Mouse (Mus musculus): ENCODE results near the gene Ap2a2. TPM values are rescaled to one million over a fixed set of nuclear protein-coding genes. Genes with fewer than 3 reads are reported as not detected.
"Not testable (repeated sequence)": the region's sequence is repeated elsewhere in the genome, so short reads cannot be mapped to it uniquely, and the experiment has no call there.

The Ap2a2 gene
- total RNA-seq, 1 experiment = 103 TPM

- Histone ChIP-seq H3K9me3 (ENCODE audit: control insufficient read depth, insufficient read depth, low read depth, low read length) (no peaks in the 10 kb centered on the region), H3K4me1 (ENCODE audit: control insufficient read depth in 2 of 2, insufficient read depth in 2 of 2, low read length in 2 of 2, poor library complexity in 1 of 2) (peaks cover 0 to 4% of the 10 kb centered on the region in 2 experiments; a peak in 1 of 4 replicates), H3K36me3 (ENCODE audit: control insufficient read depth, insufficient read depth, low read length, poor library complexity, severe bottlenecking) (no peaks in the 10 kb centered on the region), H3K27ac (ENCODE audit: insufficient read depth, low read depth, low read length, poor library complexity, severe bottlenecking) (no peak overlapping the region), H3K4me3 (ENCODE audit: insufficient read depth in 1 of 2, low read depth in 1 of 2, low read length in 2 of 2, poor library complexity in 1 of 2, severe bottlenecking in 1 of 2) (no peak overlapping the region), H3K9ac (ENCODE audit: insufficient read depth, low read depth, low read length, poor library complexity, severe bottlenecking) (no peak overlapping the region)
- DNase-seq (ENCODE audit: low read depth, low spot score) = no peak
- in situ Hi-C loops (cut with MboI; ENCODE audit: low sequenced_read_pairs in 2 of 2, unreplicated experiment in 2 of 2) = no loop called here
- no peak for TF ChIP-seq MAFK (IDR thresholded peaks at IDR 0.05; ENCODE audit: insufficient read depth, low read depth, low read length)
- no peak for TF ChIP-seq HCFC1 (IDR thresholded peaks at IDR 0.05; ENCODE audit: borderline replicate concordance, insufficient read depth, low read length)
- no peak for TF ChIP-seq ZNF384 (IDR thresholded peaks at IDR 0.05; ENCODE audit: low read depth, low read length)
- no peak for TF ChIP-seq ZC3H11A (IDR thresholded peaks at IDR 0.05; ENCODE audit: borderline replicate concordance, low read depth, low read length)
- TF ChIP-seq CHD2 (IDR thresholded peaks at IDR 0.05; ENCODE audit: low read depth, low read length) = no peak
These were observed 99.5 kb downstream of the Ap2a2 start for GRCm38 (mm10) chr7:141661481-141661880.

- H3K36me3 ChIP-seq (ENCODE audit: control insufficient read depth, insufficient read depth, low read length, poor library complexity, severe bottlenecking) = no peaks in the 10 kb centered on the region
- TF ChIP-seq ZC3H11A (IDR thresholded peaks at IDR 0.05; ENCODE audit: borderline replicate concordance, low read depth, low read length) = no peak
- no peak overlapping the region for H3K27ac ChIP-seq (ENCODE audit: insufficient read depth, low read depth, low read length, poor library complexity, severe bottlenecking)
- in situ Hi-C loops (cut with MboI; ENCODE audit: low sequenced_read_pairs in 2 of 2, unreplicated experiment in 2 of 2) = no loop called here
- H3K4me3 ChIP-seq (ENCODE audit: insufficient read depth in 1 of 2, low read depth in 1 of 2, low read length in 2 of 2, poor library complexity in 1 of 2, severe bottlenecking in 1 of 2) = no peak overlapping the region
- DNase-seq (ENCODE audit: low read depth, low spot score) = no peak
- H3K4me1 ChIP-seq (ENCODE audit: control insufficient read depth in 2 of 2, insufficient read depth in 2 of 2, low read length in 2 of 2, poor library complexity in 1 of 2) = peaks cover 0 to 4% of the 10 kb centered on the region in 2 experiments; a peak in 2 of 4 replicates
- H3K9me3 ChIP-seq (ENCODE audit: control insufficient read depth, insufficient read depth, low read depth, low read length) = no peaks in the 10 kb centered on the region
- H3K9ac ChIP-seq (ENCODE audit: insufficient read depth, low read depth, low read length, poor library complexity, severe bottlenecking) = no peak overlapping the region
These were observed 100.2 kb downstream of the Ap2a2 start for GRCm38 (mm10) chr7:141662223-141662622.

GRCm38 (mm10) chr7:141666190-141666589, 104.2 kb downstream of the Ap2a2 start:
- Histone ChIP-seq H3K9me3 (ENCODE audit: control insufficient read depth, insufficient read depth, low read depth, low read length) (no peaks in the 10 kb centered on the region), H3K9ac (ENCODE audit: insufficient read depth, low read depth, low read length, poor library complexity, severe bottlenecking) (no peak overlapping the region), H3K27ac (ENCODE audit: insufficient read depth, low read depth, low read length, poor library complexity, severe bottlenecking) (no peak overlapping the region), H3K4me1 (ENCODE audit: control insufficient read depth in 2 of 2, insufficient read depth in 2 of 2, low read length in 2 of 2, poor library complexity in 1 of 2) (peaks cover 0 to 2% of the 10 kb centered on the region in 2 experiments; a peak in 2 of 4 replicates), H3K4me3 (ENCODE audit: insufficient read depth in 1 of 2, low read depth in 1 of 2, low read length in 2 of 2, poor library complexity in 1 of 2, severe bottlenecking in 1 of 2) (no peak overlapping the region), H3K36me3 (ENCODE audit: control insufficient read depth, insufficient read depth, low read length, poor library complexity, severe bottlenecking) (no peaks in the 10 kb centered on the region)
- TF ChIP-seq MAFK (IDR thresholded peaks at IDR 0.05; ENCODE audit: insufficient read depth, low read depth, low read length) (no peak), ZC3H11A (IDR thresholded peaks at IDR 0.05; ENCODE audit: borderline replicate concordance, low read depth, low read length) (peak; percentile 67)
- peak; percentile 58 for DNase-seq (ENCODE audit: low read depth, low spot score)
- in situ Hi-C loops (cut with MboI; ENCODE audit: low sequenced_read_pairs in 2 of 2, unreplicated experiment in 2 of 2) = no loop called here

- H3K27ac ChIP-seq (ENCODE audit: insufficient read depth, low read depth, low read length, poor library complexity, severe bottlenecking); H3K36me3 ChIP-seq (ENCODE audit: control insufficient read depth, insufficient read depth, low read length, poor library complexity, severe bottlenecking); H3K9me3 ChIP-seq (ENCODE audit: control insufficient read depth, insufficient read depth, low read depth, low read length); DNase-seq (ENCODE audit: low read depth, low spot score); H3K4me1 ChIP-seq (ENCODE audit: control insufficient read depth in 2 of 2, insufficient read depth in 2 of 2, low read length in 2 of 2, poor library complexity in 1 of 2); H3K9ac ChIP-seq (ENCODE audit: insufficient read depth, low read depth, low read length, poor library complexity, severe bottlenecking); H3K4me3 ChIP-seq (ENCODE audit: insufficient read depth in 1 of 2, low read depth in 1 of 2, low read length in 2 of 2, poor library complexity in 1 of 2, severe bottlenecking in 1 of 2); in situ Hi-C loops (cut with MboI; ENCODE audit: low sequenced_read_pairs in 2 of 2, unreplicated experiment in 2 of 2): not testable (repeated sequence)
These were observed 107.1 kb downstream of the Ap2a2 start for GRCm38 (mm10) chr7:141669097-141669496.

GRCm38 (mm10) chr7:141670999-141671398, 109.0 kb downstream of the Ap2a2 start:
- Histone ChIP-seq H3K27ac (ENCODE audit: insufficient read depth, low read depth, low read length, poor library complexity, severe bottlenecking) (no peak overlapping the region), H3K9ac (ENCODE audit: insufficient read depth, low read depth, low read length, poor library complexity, severe bottlenecking) (no peak overlapping the region), H3K36me3 (ENCODE audit: control insufficient read depth, insufficient read depth, low read length, poor library complexity, severe bottlenecking) (no peaks in the 10 kb centered on the region), H3K9me3 (ENCODE audit: control insufficient read depth, insufficient read depth, low read depth, low read length) (no peaks in the 10 kb centered on the region), H3K4me3 (ENCODE audit: insufficient read depth in 1 of 2, low read depth in 1 of 2, low read length in 2 of 2, poor library complexity in 1 of 2, severe bottlenecking in 1 of 2) (no peak overlapping the region), H3K4me1 (ENCODE audit: control insufficient read depth in 2 of 2, insufficient read depth in 2 of 2, low read length in 2 of 2, poor library complexity in 1 of 2) (no peaks in the 10 kb centered on the region; a peak in 2 of 4 replicates)
- in situ Hi-C loops (cut with MboI; ENCODE audit: low sequenced_read_pairs in 2 of 2, unreplicated experiment in 2 of 2) = no loop called here
- DNase-seq (ENCODE audit: low read depth, low spot score) = no peak
- TF ChIP-seq HCFC1 (IDR thresholded peaks at IDR 0.05; ENCODE audit: borderline replicate concordance, insufficient read depth, low read length) = no peak
- TF ChIP-seq ZC3H11A (IDR thresholded peaks at IDR 0.05; ENCODE audit: borderline replicate concordance, low read depth, low read length) = peak; percentile 17; the same call in 1 of the 2 replicates

All from ES-E14 (cell line).